Mouse (Mus musculus) right cerebral cortex, postnatal 36 days (tissue): ENCODE data around the gene Mia2.

ENCODE experiments used
- DNase-seq, 2 experiments: peaks; one replicate each; pipeline ENCODE4 v3.0.0; 2022; ENCODE audit warnings: low spot score in 2 of 2, mixed read lengths in 1 of 2

The Mia2 gene

GRCm38 (mm10) chr12:59162797-59163196, 67.2 kb downstream of the Mia2 start:
- DNase-seq: no peak

DNA sequence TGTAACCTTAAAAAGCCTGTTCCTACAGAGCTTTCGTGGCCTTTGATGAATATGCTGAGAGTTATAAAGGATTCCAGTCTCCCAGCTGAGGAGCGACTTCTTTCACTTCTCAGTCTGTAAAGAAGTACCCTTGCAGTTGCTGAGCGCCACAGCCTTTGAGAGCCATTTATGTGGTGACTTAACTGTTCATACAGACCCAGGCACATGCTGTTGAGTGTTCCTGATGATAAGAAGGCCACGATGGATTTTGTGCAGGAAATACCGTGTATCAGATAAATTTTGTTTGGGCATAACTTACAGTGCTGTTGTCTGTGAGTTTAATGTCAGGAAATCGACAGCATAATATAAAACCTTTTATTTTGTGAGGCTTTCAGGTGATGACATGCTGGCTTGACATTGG, 68.9 kb downstream of the Mia2 start:
- DNase-seq: no peak

DNA sequence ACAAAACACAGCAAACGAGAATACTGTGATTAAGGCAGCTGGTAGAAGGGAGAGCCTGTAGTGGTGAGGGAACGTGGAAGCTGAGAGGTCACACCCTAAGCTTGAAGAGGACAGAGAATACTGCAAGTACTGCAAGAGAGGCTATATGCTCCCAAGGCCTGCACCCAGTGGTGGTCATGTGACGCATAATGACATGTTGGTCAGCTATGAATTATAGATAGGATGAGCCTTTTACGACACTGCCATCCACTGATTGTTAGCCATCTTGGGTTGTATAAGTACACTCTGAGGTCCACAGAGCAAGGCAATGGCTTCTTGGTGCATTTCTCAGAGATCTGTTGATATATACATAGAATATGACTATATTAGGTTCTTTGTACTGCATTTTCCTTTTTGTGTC, 71.0 kb downstream of the Mia2 start:
- no peak for DNase-seq

- DNase-seq: no peak
Measured at GRCm38 (mm10) chr12:59169935-59170334, 74.3 kb downstream of the Mia2 start.

DNA sequence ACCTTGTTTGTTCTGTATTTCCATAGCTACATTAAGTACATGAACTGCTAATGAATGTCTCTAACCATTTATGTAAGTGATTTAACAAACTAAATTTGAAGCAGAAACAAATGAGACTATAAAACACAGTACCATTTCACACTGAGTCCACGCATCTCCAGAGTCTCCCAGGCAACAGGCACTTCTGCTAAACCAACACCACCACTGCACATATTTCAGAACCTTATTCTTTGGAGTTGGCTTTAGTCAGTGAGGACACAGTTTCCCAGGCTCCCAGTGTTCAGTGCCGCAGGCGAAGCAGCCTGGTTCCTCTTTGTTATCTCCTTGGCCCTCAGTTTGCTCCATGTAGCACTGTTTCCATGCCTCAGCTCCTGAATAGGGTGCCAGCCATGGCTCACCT, 82.2 kb downstream of the Mia2 start:
- peak; percentile 14 to 50 for DNase-seq

DNA sequence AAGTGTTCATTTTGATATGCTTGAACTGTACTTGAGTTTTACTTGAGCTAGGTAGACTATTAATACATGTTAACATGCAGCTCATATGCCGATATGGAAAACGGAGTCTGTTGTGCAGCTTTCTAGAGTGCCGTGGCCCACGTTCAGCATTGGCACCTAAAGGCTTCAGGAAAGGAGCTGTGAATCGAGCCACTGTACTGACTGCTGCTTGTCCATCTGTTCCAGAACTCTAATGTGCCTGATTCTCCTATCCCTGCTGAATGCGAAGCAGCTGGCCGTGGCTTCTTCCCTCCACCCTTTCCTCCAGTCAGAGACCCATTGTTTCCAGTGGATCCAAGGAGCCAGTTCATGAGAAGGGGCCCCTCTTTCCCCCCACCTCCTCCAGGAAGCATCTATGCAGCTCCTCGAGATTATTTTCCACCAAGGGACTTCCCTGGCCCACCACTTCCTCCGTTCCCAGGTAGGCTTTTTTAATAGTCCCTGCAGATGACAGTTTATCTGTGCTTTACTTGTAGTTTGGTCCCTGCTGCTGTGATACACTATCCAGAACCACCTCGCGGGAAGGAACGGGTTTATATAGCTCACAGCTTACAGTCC, 92.6 kb downstream of the Mia2 start:
- no peak for DNase-seq

DNA sequence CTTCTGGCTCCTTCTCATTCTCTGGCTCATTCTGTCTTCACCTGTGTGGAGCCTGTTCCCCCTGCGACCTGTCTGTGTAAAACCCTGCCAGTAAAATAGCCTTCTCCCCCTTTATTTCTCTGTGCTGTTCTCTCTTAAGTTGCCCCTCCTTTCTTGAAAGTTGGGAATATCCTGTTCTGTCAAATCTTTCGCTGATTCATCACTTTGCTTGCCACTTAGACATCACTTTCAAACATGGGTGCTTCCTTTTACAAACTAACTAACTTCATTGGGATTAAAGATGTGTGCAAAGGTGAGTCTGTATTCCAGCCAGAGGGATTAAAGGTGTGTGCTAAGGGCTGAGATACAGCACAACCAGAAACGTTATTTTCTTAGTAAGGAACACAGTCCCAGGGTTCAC, 98.0 kb downstream of the Mia2 start:
- DNase-seq: no peak

GRCm38 (mm10) chr12:59194341-59195003, 98.9 kb downstream of the Mia2 start:
- DNase-seq: no peak

- no peak for DNase-seq
Measured at GRCm38 (mm10) chr12:59195065-59195464, 99.5 kb downstream of the Mia2 start.

GRCm38 (mm10) chr12:59195941-59196340, 100.3 kb downstream of the Mia2 start:
- no peak for DNase-seq

GRCm38 (mm10) chr12:59198750-59199149, 103.2 kb downstream of the Mia2 start:
- no peak for DNase-seq

- no peak for DNase-seq
Measured at GRCm38 (mm10) chr12:59199361-59199760, 103.8 kb downstream of the Mia2 start.

DNA sequence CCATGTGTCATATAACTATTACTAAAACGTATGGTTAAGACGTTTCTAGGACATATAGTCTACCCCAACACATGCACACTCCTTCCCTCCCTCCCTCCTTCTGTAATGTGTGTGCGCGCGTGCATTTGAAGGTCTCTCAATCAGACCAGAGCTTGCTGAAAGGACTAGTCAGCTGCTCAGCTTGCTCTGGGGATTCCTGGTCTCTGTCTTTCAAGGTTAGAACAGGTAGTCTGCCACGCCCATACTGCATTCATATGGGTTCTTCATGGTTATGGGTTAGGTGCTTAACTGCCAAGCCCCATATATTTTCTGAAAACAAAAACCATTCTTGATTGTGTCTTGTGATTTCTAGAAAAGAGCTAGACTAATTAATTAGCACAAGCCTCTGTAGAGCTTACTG, 110.0 kb downstream of the Mia2 start:
- no peak for DNase-seq

- no peak for DNase-seq
Measured at GRCm38 (mm10) chr12:59206208-59206999, 110.8 kb downstream of the Mia2 start.

DNA sequence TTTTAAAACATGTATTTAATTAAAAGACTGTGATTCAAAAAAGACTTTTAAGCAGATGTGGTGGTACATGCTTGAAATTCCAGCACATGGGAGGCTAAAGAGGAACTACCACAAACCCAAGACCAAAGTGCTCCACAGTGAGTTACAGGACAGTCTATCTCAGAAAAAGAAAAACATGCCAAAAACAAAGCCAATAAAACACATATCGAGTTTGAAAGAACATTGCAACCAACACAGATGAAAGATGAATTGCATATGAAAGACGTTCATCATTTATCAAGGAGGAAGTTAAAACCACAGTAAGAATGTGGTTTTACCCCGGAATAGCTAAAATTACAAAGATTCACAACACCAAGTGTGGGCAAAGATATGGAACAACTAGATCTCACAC, 111.4 kb downstream of the Mia2 start:
- no peak for DNase-seq

DNA sequence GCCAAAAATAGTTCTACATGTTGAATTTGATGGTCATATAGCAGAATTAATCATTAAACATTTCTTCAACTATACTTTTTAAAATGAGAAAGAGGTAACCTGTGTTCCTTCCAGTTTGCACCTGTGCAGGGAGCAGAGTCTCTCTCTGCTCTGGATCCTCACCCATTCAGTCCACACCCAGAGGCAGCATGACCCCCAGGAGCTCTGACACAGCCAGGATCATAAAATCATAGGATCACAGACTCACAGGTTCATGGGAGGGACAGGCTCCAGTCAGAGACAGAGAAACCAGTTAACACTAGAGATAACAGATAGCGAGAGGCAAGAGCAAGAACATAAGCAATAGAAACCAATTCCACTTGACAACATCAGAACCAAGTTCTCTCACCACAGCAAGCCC, 112.2 kb downstream of the Mia2 start:
- DNase-seq: no peak

DNA sequence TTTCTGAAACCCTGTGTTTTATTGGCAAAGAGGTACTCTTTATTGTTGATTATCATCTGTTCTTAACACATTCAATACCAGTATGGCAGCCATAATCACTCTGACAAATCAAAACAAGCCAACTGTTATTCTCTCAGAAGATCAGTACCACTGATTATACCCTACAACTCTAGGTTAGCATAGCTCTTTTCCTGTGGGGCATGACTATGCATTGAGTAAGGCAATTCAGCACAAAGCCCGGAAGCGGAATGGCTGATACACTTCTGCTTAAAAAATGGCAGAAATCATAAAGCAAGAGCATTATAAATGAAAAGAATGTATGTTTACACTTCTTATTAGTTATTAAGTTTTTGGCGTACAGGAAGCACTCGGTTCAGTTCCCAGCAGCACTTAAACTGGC, 120.6 kb downstream of the Mia2 start:
- no peak for DNase-seq

DNA sequence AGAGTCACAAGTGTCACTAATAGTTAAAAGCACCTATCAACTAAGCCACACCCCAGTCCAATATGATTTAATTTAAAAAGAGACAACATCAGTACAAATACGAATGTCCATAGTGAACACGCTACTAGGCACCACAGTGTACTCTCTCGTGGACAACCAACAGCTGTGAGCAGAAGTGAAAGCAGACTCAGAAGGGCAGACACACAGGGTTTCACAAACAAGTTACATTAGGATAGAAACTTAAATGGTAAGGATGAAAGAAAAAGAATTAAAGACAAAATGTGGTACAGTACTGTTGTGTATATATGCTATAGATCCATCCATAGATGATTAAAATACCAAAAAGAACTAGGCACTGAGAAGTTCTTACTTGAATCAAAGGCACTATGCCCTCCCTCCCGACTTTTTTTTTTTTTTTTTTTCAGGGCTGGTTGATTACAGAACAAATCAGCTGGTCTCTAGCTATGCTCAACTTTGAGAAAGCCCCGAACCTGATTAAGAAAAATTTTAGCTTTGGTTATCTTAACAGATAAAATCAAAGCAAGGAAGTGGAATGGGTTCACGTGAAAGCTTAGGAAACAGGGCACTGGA, 121.2 kb downstream of the Mia2 start:
- DNase-seq: no peak

GRCm38 (mm10) chr12:59217331-59217730, 121.7 kb downstream of the Mia2 start:
- DNase-seq: no peak

GRCm38 (mm10) chr12:59218640-59219321, 123.2 kb downstream of the Mia2 start:
- peak; percentile 32 to 42 for DNase-seq

DNA sequence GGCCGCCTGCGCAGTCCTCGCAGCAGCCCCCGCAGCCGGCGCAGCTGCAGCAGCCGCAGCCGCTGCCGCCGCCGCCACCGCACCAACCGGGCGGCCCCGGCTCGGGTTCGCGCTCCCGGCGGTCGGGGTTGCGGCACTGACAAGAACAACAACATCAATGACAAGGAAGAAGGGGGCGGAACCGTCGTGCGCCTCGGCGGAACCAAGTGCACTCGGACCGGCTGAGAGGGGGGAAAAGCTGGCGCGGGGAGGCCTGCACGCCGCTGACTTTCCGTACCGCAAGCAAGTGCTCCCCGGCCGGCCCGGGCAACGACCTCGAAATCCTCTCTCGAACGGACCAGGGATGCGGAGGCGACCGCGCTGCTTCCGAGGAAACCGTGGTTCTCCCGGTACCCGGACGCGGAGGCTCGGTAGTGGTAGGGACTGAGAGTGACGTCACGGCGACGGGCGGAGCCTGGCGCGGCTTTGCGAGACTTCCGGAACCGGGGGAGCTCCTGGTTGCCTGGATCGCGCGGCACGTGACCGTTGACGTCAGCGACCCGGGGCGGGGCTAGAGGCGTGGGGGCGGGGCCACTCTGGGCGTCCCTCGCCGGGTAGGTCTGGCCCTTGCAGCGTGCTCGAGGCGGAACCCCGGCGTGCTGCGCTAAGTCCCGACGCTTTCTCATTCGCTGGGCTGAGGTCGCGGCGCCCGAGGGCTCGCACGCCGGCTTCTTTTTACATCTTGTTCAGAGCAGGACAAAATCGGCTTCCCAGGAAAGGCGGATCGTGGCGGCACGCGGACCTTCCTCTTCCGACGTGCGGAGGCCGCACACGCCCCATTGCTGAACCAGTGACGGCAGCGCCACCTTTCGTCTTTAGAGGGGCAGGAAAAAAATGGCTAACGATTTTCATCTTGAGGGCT, 124.0 kb downstream of the Mia2 start, which contains the start of gene Fbxo33:
TSS of gene Fbxo33 (minus strand) at position 401 of the 901 bp plus-strand sequence.
- peak; percentile 94 for DNase-seq
